Mouse (Mus musculus): ENCODE data around the gene Nrxn2. TPM values are rescaled to one million over a fixed set of nuclear protein-coding genes. Genes with fewer than 3 reads are reported as not detected.

The Nrxn2 gene
- polyA plus RNA-seq, 1 experiment from 2014 or later: 0.50 TPM

DNA sequence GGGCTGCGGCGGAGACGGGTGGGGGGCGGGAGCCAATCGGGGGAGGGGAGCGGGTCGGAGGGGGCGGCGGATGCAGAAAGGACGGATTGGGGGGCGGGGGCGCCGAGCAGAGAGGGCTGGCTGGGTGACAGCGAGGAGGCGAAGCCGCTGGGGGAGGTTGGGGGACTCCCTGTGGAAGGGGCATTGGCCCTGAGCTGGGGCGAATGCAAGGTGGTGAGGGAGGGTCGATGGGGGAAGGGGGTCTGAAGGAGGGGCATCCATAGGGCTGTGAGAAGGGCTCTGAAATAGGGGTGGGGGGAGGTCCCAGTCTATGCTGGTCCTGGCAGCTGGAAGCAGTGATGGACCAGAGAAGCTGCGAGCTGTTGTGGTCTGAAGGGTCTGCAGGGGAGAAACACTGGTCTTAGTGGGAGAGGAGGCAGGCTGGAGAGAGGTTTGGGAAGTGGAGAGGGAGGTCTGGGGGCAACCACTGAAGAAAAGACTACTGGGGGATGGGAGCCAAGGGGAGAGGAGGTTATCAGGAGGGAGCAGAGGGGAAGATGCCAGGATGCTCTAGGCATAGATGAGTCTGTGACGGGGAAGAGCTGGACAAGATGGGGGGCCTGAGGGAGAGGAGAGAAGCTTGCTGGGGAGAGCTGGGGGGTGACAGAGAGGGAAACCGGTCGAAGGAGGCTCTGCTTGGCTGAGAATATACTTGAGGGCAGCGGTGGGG, 607 bp downstream of the Nrxn2 start:
- Histone ChIP-seq H3K4me1 (ENCODE audit: control insufficient read depth, low read depth, low read length) (peaks cover 4% of the 10 kb centered on the region), H3K4me3 (ENCODE audit: low read depth, low read length) (no peak overlapping the region), H3K27me3 (ENCODE audit: control insufficient read depth, insufficient read depth, low read depth, low read length) (peaks cover 48% of the 10 kb centered on the region), H3K4me2 (ENCODE audit: low read depth, low read length) (0 out of 2 replicates have a peak overlapping the region, but pooled peaks have one; percentile 79), H3K27ac (ENCODE audit: low read length) (no peak overlapping the region), H3K9ac (ENCODE audit: low read depth, low read length) (no peak overlapping the region), H3K9me3 (replicated peaks; ENCODE audit: control insufficient read depth, low read length) (no peaks in the 10 kb centered on the region), H3K36me3 (ENCODE audit: control insufficient read depth, insufficient read depth) (no peaks in the 10 kb centered on the region)
- 5% methylated on average over 20 of the region's 23 CpGs for WGBS (ENCODE audit: insufficient replicate concordance)
- ATAC-seq (ENCODE audit: low read depth): no peak

DNA sequence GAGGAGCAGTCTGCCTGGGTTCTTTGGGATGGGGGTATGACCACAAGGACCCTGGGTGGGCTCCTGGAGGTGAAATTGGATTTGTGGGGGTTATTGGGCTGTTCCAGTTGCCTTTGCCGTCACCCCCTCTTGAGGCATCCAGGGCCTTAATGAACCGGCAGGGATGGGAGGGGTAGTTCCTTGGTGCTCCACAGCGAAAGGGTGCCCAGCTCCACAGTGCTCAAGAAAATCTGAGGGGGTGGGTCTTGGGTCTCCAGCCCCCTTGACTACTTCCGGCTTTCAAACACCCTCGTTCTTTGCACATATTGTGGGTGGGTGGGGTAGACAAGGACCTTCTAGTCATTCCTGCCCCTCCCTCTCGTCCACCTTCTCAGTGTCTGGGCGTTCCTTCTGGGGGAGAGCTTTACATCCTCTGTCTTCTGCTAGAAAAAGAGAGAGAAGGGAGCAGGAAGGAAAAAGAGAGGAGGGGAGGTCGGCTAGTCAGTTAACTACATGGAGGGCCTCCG, 1.3 kb downstream of the Nrxn2 start:
- Histone ChIP-seq H3K4me2 (ENCODE audit: low read depth, low read length) (no peak overlapping the region), H3K4me3 (ENCODE audit: low read depth, low read length) (no peak overlapping the region), H3K4me1 (ENCODE audit: control insufficient read depth, low read depth, low read length) (peaks cover 4% of the 10 kb centered on the region), H3K9me3 (replicated peaks; ENCODE audit: control insufficient read depth, low read length) (no peaks in the 10 kb centered on the region), H3K27ac (ENCODE audit: low read length) (no peak overlapping the region), H3K27me3 (ENCODE audit: control insufficient read depth, insufficient read depth, low read depth, low read length) (peaks cover 48% of the 10 kb centered on the region), H3K9ac (ENCODE audit: low read depth, low read length) (no peak overlapping the region), H3K36me3 (ENCODE audit: control insufficient read depth, insufficient read depth) (no peaks in the 10 kb centered on the region)
- ATAC-seq (ENCODE audit: low read depth): no peak
- WGBS (ENCODE audit: insufficient replicate concordance): 49% methylated on average over 9 of the region's 9 CpGs

DNA sequence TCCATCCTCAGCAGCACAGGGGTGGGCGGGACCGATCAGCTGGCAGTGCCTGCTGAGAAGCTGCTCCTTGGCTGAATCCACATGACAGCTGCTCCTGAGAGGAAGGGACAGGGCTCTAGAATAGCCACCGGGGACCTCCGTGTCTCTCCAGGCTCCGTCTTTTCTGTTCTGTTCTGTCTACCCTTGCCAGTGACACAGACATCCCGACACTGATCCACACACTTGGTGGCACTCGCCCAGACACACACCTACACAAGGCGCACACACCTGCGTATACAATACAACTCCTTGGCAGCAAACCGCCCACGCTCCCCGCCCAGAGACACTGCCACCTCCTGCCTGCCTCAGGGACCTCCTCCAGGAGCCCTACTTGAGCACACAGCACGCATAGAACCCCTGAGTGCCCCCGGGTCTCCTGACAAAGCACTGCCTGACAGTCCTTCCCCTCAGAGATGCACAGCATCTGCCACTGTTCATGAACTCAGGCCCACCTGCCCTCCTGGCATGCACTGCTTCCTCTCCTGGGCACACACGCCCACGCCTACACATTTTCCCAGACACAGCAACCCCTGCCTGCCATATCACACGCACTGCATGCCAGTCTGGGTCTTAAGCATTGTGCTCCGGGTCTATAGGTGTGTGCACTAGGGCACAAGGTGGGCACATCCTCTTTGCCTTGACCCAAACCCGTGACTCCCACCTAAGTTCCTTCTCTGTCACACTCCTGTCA, 2.1 kb downstream of the Nrxn2 start:
- Histone ChIP-seq H3K4me3 (ENCODE audit: low read depth, low read length) (no peak overlapping the region), H3K36me3 (ENCODE audit: control insufficient read depth, insufficient read depth) (no peaks in the 10 kb centered on the region), H3K9me3 (replicated peaks; ENCODE audit: control insufficient read depth, low read length) (no peaks in the 10 kb centered on the region), H3K27ac (ENCODE audit: low read length) (no peak overlapping the region), H3K4me1 (ENCODE audit: control insufficient read depth, low read depth, low read length) (peaks cover 4% of the 10 kb centered on the region), H3K4me2 (ENCODE audit: low read depth, low read length) (no peak overlapping the region), H3K9ac (ENCODE audit: low read depth, low read length) (no peak overlapping the region), H3K27me3 (ENCODE audit: control insufficient read depth, insufficient read depth, low read depth, low read length) (peaks cover 53% of the 10 kb centered on the region)
- no peak for ATAC-seq (ENCODE audit: low read depth)
- WGBS (ENCODE audit: insufficient replicate concordance): 46% methylated on average over 19 of the region's 19 CpGs

DNA sequence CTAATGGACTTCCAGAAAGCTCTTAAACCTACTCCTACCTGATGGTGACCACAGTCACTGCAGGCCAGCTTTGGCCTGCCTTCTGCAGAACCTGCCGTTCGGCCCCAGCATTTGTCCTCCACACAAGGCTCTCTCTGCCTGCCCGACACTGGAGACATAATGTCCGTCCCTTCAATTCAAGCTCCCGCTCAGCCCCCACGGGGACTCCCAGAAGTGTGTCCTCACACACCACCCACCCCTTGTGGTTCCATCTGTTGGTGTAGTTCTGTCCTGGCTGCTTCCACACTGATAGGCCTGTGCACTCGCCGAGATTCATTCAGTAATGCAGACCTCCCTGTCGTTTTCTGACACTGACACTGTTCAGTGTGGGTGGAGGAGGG, 2.7 kb downstream of the Nrxn2 start:
- Histone ChIP-seq H3K9ac (ENCODE audit: low read depth, low read length) (no peak overlapping the region), H3K4me2 (ENCODE audit: low read depth, low read length) (no peak overlapping the region), H3K4me3 (ENCODE audit: low read depth, low read length) (no peak overlapping the region), H3K27me3 (ENCODE audit: control insufficient read depth, insufficient read depth, low read depth, low read length) (peaks cover 59% of the 10 kb centered on the region), H3K27ac (ENCODE audit: low read length) (no peak overlapping the region), H3K4me1 (ENCODE audit: control insufficient read depth, low read depth, low read length) (peaks cover 4% of the 10 kb centered on the region; the same call in 1 of the 2 replicates), H3K9me3 (replicated peaks; ENCODE audit: control insufficient read depth, low read length) (no peaks in the 10 kb centered on the region), H3K36me3 (ENCODE audit: control insufficient read depth, insufficient read depth) (no peaks in the 10 kb centered on the region)
- ATAC-seq (ENCODE audit: low read depth): no peak
- 57% methylated on average over 9 of the region's 9 CpGs for WGBS (ENCODE audit: insufficient replicate concordance)

DNA sequence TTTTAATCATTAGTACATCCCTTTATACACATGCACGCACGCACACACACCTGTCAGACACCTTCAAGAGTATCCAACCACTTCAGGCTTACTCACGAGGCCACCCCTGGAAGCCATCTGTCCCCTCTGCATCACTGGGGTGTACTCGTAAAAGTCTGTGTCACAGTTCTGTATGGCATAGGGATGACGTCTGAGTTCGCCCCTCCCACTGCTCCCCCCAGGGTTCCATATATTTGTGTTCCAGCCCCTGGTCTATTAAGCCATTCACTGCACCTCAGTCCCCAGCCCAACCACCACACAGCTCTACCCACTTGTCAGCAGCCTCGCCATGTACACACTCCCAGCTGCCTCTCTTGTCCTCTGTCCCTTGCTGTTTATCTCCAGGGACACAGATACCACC, 3.5 kb downstream of the Nrxn2 start:
- Histone ChIP-seq H3K4me2 (ENCODE audit: low read depth, low read length) (no peak overlapping the region), H3K9me3 (replicated peaks; ENCODE audit: control insufficient read depth, low read length) (no peaks in the 10 kb centered on the region), H3K27ac (ENCODE audit: low read length) (no peak overlapping the region), H3K4me1 (ENCODE audit: control insufficient read depth, low read depth, low read length) (peaks cover 4% of the 10 kb centered on the region; the same call in 1 of the 2 replicates), H3K4me3 (ENCODE audit: low read depth, low read length) (no peak overlapping the region), H3K27me3 (ENCODE audit: control insufficient read depth, insufficient read depth, low read depth, low read length) (peaks cover 65% of the 10 kb centered on the region), H3K36me3 (ENCODE audit: control insufficient read depth, insufficient read depth) (no peaks in the 10 kb centered on the region), H3K9ac (ENCODE audit: low read depth, low read length) (no peak overlapping the region)
- no peak for ATAC-seq (ENCODE audit: low read depth)
- WGBS (ENCODE audit: insufficient replicate concordance): 48% methylated on average over 7 of the region's 7 CpGs

DNA sequence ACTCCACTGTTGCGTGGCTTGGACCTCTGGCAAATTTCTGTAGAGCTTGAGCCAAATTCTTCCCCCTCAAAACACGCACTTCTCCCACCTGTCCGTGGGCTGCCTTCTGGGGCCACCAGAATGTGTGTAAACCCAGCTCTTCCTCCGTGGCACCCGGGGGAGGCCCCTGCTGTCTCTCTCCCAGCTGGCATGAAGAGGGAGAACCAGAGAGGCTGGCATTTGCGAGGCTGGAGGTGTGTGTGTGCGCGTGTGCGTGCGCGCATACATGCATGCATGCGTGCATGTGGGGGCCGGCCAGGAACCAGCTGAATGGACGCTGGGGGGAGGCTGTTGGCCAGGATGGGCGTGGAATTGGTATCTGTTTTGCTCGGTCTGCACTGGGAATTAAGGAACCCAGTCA, 4.7 kb downstream of the Nrxn2 start:
- ATAC-seq (ENCODE audit: low read depth): no peak

DNA sequence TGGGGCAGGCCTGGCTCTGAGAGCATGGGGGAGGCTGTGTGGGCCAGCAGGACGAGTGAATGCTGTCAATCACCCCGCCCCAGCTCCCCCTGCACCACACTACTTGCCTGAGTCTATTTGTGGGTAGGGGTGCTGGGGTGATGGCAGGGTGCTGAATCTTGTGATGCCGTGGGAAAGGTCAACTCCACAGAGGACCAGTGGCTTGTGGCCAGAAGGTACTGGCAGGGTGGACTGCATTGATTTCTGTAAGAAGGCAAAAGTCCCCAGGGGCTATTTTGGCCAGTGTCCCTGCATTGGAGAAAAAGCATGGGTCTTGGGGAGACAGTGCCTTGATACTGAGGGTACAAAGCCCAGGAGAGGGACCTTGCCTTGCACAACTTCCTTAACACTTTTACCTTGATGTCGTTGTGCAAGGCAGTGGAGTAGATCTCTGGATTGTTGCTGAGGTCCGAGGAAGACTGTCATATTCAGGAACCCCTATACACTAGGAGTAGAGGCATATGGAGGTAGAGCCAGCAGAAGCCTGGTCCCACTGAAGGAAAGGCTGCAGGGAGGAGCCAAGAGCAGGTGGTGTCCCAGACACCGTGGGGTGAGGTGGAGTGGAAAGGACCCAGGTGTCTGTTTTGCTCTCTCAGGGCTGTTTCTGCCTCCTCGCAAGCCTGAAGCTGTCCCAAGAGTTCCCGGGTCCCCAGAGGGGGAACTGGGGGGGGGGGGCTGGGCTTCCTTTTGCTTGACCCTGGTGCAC, 5.8 kb downstream of the Nrxn2 start:
- Histone ChIP-seq H3K27me3 (ENCODE audit: control insufficient read depth, insufficient read depth, low read depth, low read length) (peaks cover 71% of the 10 kb centered on the region), H3K4me2 (ENCODE audit: low read depth, low read length) (no peak overlapping the region), H3K4me1 (ENCODE audit: control insufficient read depth, low read depth, low read length) (peaks cover 4% of the 10 kb centered on the region), H3K9ac (ENCODE audit: low read depth, low read length) (no peak overlapping the region), H3K36me3 (ENCODE audit: control insufficient read depth, insufficient read depth) (no peaks in the 10 kb centered on the region), H3K4me3 (ENCODE audit: low read depth, low read length) (no peak overlapping the region), H3K9me3 (replicated peaks; ENCODE audit: control insufficient read depth, low read length) (no peaks in the 10 kb centered on the region), H3K27ac (ENCODE audit: low read length) (no peak overlapping the region)
- no peak for ATAC-seq (ENCODE audit: low read depth)
- WGBS (ENCODE audit: insufficient replicate concordance): 42% methylated on average over 8 of the region's 8 CpGs

More for the DNA sequence above, 4.7 kb downstream of the Nrxn2 start:
- 71% methylated on average over 16 of the region's 16 CpGs for WGBS (ENCODE audit: insufficient replicate concordance)
- Histone ChIP-seq H3K9me3 (replicated peaks; ENCODE audit: control insufficient read depth, low read length) (no peaks in the 10 kb centered on the region), H3K9ac (ENCODE audit: low read depth, low read length) (no peak overlapping the region), H3K4me3 (ENCODE audit: low read depth, low read length) (no peak overlapping the region), H3K27ac (ENCODE audit: low read length) (no peak overlapping the region), H3K27me3 (ENCODE audit: control insufficient read depth, insufficient read depth, low read depth, low read length) (peaks cover 71% of the 10 kb centered on the region), H3K36me3 (ENCODE audit: control insufficient read depth, insufficient read depth) (no peaks in the 10 kb centered on the region), H3K4me1 (ENCODE audit: control insufficient read depth, low read depth, low read length) (peaks cover 6% of the 10 kb centered on the region), H3K4me2 (ENCODE audit: low read depth, low read length) (no peak overlapping the region)

DNA sequence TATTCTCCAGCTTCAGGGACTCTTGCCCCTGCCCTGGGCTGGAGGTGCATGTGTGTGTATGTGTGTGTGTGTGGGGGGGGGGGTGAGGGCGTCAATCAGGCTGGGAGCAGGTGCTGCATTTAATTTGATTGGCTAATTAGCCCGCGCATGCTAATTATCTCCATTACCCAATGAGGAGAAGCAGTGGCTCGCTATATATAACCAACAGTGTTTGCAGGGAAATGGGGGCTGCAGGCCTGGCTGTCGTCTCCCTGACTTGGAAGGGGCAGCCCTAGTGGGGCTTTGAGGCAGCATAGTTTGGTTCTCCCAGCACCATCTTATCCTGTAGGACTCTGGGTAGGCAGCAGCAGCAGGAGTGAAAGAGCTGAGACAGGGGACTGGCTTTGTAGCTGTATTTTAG, 7.1 kb downstream of the Nrxn2 start:
- H3K27ac ChIP-seq (ENCODE audit: low read length): no peak overlapping the region
- peaks cover 71% of the 10 kb centered on the region for H3K27me3 ChIP-seq (ENCODE audit: control insufficient read depth, insufficient read depth, low read depth, low read length)
- no peak overlapping the region for H3K4me2 ChIP-seq (ENCODE audit: low read depth, low read length)
- H3K4me3 ChIP-seq (ENCODE audit: low read depth, low read length): no peak overlapping the region
- no peaks in the 10 kb centered on the region for H3K9me3 ChIP-seq (replicated peaks; ENCODE audit: control insufficient read depth, low read length)
- H3K9ac ChIP-seq (ENCODE audit: low read depth, low read length): no peak overlapping the region
- no peak for ATAC-seq (ENCODE audit: low read depth)
- 41% methylated on average over 5 of the region's 5 CpGs for WGBS (ENCODE audit: insufficient replicate concordance)
- H3K4me1 ChIP-seq (ENCODE audit: control insufficient read depth, low read depth, low read length): peaks cover 4% of the 10 kb centered on the region
- no peaks in the 10 kb centered on the region for H3K36me3 ChIP-seq (ENCODE audit: control insufficient read depth, insufficient read depth)

Data from liver, embryonic 16.5 days (tissue).